Mouse (Mus musculus): ENCODE data around the gene Gm10644.

Gm10644 gene

GRCm38 (mm10) chr8:83934222-83934621, 20.8 kb downstream of the Gm10644 start:
- no peak for DNase-seq

GRCm38 (mm10) chr8:83926266-83926665, 28.7 kb downstream of the Gm10644 start:
- no peak for DNase-seq

- peak; percentile 17 for DNase-seq
These were observed 30.4 kb downstream of the Gm10644 start for GRCm38 (mm10) chr8:83924585-83924984.

- DNase-seq: peak; percentile 18
These were observed 32.3 kb downstream of the Gm10644 start for GRCm38 (mm10) chr8:83922727-83923126.

DNA sequence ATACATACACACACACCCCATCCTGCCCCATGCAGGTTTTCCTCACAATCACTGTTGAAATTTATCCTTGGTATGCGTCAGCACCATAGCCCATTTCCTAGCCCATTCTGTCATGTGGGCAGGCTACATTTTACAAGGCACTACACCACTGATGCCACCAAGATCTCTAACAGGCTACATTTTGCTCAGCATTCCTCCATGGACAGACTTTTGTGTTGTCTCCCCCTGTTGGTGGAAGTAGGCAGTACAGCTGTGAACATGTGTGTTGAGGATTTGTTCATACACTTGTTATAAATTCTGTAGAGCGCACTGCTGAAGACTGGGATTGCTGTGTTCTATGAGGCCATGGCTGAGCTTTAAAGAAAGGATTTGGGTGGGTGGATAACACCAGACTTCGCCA, 33.4 kb downstream of the Gm10644 start:
- peak; percentile 77 for DNase-seq

GRCm38 (mm10) chr8:83917566-83917965, 37.4 kb downstream of the Gm10644 start:
- DNase-seq: no peak

GRCm38 (mm10) chr8:83916015-83916414, 39.0 kb downstream of the Gm10644 start:
- DNase-seq: no peak

GRCm38 (mm10) chr8:83914860-83915259, 40.1 kb downstream of the Gm10644 start:
- DNase-seq: no peak

GRCm38 (mm10) chr8:83914232-83914631, 40.8 kb downstream of the Gm10644 start:
- no peak for DNase-seq

DNA sequence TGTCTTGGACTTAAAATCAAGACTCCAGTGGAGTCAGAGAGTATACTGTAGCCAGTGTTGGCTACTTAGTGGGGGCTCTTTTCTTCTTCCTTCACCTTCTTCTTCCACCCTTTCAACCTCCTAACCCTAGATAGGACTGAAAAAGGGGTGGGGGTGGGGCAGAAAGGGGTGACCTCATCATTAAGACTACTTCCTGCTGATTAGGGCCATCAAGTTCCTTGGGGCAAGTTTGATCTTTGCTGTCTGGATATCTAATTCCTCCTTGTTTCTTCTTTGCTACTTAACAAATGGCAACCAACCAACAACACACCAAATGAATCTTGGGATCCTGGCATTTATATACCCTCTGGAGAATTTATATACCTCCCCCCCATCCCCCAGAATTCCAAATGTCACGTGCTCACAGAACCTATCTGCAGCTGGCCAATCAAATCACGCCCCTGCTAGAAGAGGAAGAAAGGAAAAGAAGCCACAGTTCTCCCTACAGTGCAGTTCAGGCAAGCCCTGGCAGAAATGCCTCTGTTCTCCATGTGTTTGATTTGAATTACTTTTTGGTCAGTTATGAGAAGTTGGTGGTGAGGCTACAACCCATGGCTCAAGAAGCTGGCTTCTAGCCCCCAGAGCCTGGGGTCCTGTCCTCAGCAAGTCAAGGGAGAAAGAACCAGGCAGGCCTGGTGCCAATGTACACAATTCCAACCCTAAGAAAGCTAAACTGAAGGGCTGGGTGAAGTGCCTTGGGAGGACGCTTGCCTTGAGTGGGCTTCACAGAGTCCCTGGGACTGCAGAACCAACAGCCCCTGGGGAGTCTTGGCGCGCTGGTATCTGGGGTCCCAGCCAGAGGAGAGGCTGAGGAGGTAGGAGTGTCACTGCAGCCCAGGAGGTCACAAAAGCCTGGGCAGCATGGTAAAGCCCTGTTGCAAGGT, 42.9 kb downstream of the Gm10644 start:
- DNase-seq: no peak

- DNase-seq: no peak
These were observed 45.7 kb downstream of the Gm10644 start for GRCm38 (mm10) chr8:83909311-83909710.

GRCm38 (mm10) chr8:83908583-83908982, 46.4 kb downstream of the Gm10644 start:
- DNase-seq: no peak

- no peak for DNase-seq
These were observed 51.9 kb downstream of the Gm10644 start for GRCm38 (mm10) chr8:83902961-83903666.

DNA sequence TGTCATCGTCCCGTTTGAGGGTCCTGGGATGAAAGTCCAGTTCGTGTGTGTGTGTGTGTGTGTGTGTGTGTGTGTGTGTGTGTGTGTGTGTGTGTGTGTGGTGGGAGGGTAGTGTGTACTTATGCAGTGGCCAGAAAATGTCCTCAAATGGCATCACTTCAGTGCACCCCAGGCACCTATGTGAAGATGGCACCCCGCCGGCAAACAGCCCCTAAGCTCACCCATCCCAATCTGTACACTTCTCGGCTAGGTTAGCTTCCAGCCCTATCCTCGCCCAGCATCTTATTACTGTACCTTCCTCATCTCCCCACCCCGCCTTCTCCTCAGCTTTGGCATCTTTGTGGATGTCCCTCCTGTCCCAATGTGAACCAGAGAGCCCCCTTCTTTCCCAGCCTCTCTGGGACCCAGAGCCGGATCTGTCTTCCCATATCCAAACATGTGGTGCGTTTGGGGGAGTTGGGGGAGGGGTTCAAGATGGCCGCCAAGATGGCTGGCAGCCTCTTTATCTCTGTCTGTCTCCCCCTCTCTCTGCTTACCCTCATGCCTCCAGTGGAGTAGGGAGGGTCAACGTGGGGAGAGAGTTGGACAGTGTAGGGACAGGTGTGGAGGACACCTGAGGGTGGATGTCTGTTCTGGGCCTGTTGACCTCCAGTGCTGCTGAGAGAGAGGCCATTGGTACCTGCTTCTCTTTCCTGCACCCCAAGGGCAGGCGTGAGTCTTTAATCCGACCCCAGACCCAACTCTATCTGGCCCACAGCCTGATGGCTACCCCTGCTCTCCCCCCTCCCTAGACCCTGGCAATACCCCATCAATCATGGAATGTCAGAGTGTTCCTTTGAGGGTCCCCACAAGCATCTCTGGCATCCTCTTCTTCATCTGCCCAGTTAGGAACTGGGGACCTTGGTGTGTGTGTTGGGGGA, 53.2 kb downstream of the Gm10644 start:
- DNase-seq: no peak

GRCm38 (mm10) chr8:83900957-83901270, 54.1 kb downstream of the Gm10644 start:
- DNase-seq: no peak

DNA sequence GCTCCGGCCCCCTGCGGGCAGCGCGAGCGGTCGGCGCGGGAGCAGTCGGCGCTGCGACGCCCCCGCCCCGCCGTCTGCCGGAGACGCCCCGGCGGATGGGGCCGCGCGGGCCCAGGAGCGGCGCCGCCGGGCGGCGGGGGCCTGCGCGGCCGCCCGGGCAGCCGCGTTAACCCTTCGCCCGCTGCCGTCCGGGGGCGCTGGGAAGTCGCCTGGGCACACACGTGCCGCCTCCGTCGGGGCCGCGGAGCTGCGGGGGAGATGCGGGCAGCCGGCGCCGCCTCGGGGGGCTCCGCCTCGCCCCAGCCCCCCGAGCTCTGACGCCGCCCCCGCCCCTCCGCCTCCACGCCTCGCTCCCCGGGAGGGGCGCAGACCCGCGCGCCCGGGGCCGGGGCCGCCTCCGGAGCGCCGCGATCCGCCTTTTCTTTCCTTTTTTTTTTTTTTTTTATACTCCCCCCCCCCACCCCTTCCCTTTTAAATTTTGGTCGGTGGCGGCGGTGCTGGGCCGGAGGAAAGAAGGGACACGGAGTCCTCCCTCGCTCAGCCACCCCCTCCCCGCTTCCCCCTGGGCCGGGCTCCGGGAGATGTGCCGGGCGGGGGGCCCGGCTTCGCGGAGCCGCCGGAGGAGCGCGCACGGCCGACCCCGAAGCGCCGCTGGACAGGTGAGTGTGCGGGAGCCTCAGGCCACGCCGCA, 54.6 kb downstream of the Gm10644 start:
- no peak for DNase-seq

DNA sequence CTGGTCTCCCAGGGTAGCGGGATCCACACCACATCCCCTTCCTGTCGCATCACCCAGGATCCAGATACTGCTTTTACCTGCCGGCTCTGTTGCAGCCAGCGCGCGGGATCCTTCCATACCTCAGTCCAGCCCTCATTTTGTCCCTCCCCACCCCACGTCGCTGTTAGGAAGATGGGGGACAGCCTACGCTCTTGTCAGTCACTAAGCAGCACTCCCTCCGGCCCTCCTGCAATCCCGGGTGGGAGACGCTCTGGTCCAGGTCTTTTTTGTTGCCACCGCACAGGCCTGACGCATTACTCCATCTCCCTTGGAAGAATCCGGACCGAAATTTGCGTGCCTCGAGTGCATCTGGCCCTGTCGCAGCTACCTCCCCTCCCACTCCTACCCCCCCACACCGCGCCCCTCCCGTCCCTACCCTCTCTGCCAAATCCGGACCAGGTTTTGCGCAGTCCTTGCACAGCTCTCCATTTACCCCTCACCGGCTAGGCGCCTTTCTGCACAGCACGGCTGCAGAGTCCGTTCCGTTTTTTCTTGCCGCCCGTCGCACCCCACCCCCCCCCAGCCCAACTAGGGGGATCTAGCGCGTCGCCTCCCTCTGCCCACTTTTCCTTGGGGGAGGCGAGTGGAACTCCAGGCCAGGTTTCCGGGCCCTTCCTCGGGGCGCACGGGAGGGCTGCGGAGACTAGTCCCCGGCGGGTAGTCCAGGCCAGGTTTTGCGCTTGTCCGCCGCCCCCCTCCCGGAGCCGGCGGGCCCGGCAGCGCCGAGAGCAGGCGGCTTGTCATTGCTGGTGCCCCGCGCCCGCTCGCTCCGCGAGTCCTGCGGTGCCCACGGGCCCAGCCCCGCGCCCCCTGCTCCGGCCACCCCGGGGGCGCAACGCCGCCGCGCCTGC, 55.4 kb downstream of the Gm10644 start, which contains the start of gene Adgrl1:
Adgrl1 (plus strand) TSS at position 743 of the 890 bp plus-strand sequence.
- peak; percentile 88 for DNase-seq

DNA sequence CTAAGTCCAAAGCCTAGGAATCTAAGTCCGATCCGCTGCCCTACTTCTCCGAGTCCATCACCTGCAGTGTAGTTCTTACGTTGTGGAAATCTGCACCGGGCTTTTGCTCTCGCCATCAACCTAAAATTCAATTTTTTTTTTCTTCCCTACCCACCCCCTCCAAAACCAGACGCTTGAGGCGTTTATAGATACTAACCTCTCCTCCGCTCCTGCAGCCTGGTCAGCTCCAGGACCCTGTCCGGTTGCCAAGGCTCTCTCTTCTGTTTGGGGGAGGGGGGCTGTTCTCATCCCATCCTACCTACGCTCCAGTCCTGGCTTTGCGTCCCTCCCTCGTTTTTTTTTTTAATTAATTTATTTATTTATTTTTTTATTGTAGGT, 56.0 kb downstream of the Gm10644 start:
- peak; percentile 54 for DNase-seq

DNA sequence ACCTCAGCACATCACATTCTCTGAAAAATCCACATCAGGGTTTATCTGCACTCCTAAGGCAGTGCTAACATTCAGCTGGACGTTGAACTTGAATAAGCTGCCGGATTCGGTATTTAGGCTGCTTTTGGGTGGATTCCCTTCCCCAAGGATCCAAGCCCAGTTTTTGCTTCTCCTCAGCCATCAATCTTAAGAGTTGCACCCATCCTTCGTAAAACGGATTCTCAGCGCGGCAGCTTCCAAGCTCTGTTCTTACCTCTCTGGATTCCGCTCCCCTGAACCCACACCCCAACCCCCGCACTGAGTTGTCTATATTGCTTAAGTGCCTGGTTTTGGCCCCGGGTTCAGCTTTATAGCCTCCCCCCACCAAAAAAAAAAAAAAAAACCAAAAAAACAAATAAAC, 56.5 kb downstream of the Gm10644 start:
- DNase-seq: no peak

DNA sequence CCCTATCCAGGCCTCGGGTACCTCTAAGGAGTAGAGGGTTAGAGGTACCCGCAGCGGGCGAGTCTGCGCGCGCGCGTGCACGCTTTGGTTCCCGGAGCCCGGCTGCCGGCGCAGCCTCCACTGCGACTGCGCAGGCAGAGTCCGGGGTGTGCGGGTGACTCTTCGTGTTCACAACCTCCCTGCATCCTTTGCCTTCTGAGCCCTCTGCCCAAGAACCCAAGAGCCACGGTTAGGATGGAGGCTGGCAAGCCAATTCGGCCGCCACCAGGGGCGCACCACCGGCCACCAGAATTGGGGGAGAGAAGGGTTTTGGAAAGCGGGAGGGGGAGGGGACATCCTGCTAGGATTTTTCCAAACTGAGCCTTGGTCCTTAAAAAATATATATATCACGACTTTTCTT, 57.8 kb downstream of the Gm10644 start:
- DNase-seq: peak; percentile 47

GRCm38 (mm10) chr8:83896461-83896860, 58.5 kb downstream of the Gm10644 start:
- DNase-seq: no peak
